Mouse (Mus musculus): ENCODE measurements around the gene Ttc36. TPM values are rescaled to one million over a fixed set of nuclear protein-coding genes. Genes with fewer than 3 reads are reported as not detected.

Gene Ttc36
- polyA plus RNA-seq, 1 experiment = 1.9 TPM

GRCm38 (mm10) chr9:44805536-44805935, 2.7 kb upstream of the Ttc36 start:
- Histone ChIP-seq H3K36me3 (ENCODE audit: control insufficient read depth, insufficient read depth, low read length) (peaks cover 42% of the 10 kb centered on the region), H3K27ac (ENCODE audit: insufficient read depth, low read length) (no peak overlapping the region), H3K27me3 (ENCODE audit: control insufficient read depth, insufficient read depth, low read length) (no peaks in the 10 kb centered on the region), H3K4me3 (ENCODE audit: extremely low read depth, insufficient read depth, insufficient read length) (no peak overlapping the region), H3K4me1 (ENCODE audit: control insufficient read depth, insufficient read depth, insufficient read length) (no peaks in the 10 kb centered on the region)
- TF ChIP-seq POLR2A (IDR thresholded peaks at IDR 0.05; ENCODE audit: low read depth, low read length) = no peak
- TF ChIP-seq CTCF (IDR thresholded peaks at IDR 0.05; ENCODE audit: extremely low read depth, insufficient read depth, insufficient read length, insufficient replicate concordance) = no peak
- no peak for DNase-seq (ENCODE audit: low read depth in 1 of 2, low spot score in 2 of 2)
- 92% methylated on average over 5 of the region's 5 CpGs for WGBS

- H3K36me3 ChIP-seq (ENCODE audit: control insufficient read depth, insufficient read depth, low read length) = peaks cover 37% of the 10 kb centered on the region
- no peaks in the 10 kb centered on the region for H3K4me1 ChIP-seq (ENCODE audit: control insufficient read depth, insufficient read depth, insufficient read length)
- 95% methylated on average over 10 of the region's 10 CpGs for WGBS
- H3K4me3 ChIP-seq (ENCODE audit: extremely low read depth, insufficient read depth, insufficient read length) = no peak overlapping the region
- no peak overlapping the region for H3K27ac ChIP-seq (ENCODE audit: insufficient read depth, low read length)
- no peak for TF ChIP-seq CTCF (IDR thresholded peaks at IDR 0.05; ENCODE audit: extremely low read depth, insufficient read depth, insufficient read length, insufficient replicate concordance)
- no peak for TF ChIP-seq POLR2A (IDR thresholded peaks at IDR 0.05; ENCODE audit: low read depth, low read length)
- H3K27me3 ChIP-seq (ENCODE audit: control insufficient read depth, insufficient read depth, low read length) = peaks cover under 1% of the 10 kb centered on the region; the same call in 1 of the 2 replicates
- DNase-seq (ENCODE audit: low read depth in 1 of 2, low spot score in 2 of 2) = no peak
Observed at GRCm38 (mm10) chr9:44804678-44805077, 1.8 kb upstream of the Ttc36 start.

GRCm38 (mm10) chr9:44801669-44802068, 1.2 kb downstream of the Ttc36 start:
- Histone ChIP-seq H3K27ac (ENCODE audit: insufficient read depth, low read length) (no peak overlapping the region), H3K4me3 (ENCODE audit: extremely low read depth, insufficient read depth, insufficient read length) (no peak overlapping the region), H3K27me3 (ENCODE audit: control insufficient read depth, insufficient read depth, low read length) (peaks cover 3% of the 10 kb centered on the region), H3K4me1 (ENCODE audit: control insufficient read depth, insufficient read depth, insufficient read length) (peaks cover 4% of the 10 kb centered on the region; the same call in 1 of the 2 replicates), H3K36me3 (ENCODE audit: control insufficient read depth, insufficient read depth, low read length) (peaks cover 12% of the 10 kb centered on the region)
- TF ChIP-seq POLR2A (IDR thresholded peaks at IDR 0.05; ENCODE audit: low read depth, low read length) (no peak), CTCF (IDR thresholded peaks at IDR 0.05; ENCODE audit: extremely low read depth, insufficient read depth, insufficient read length, insufficient replicate concordance) (no peak)
- no peak for DNase-seq (ENCODE audit: low read depth in 1 of 2, low spot score in 2 of 2)
- WGBS = 74% methylated on average over 6 of the region's 6 CpGs

GRCm38 (mm10) chr9:44799958-44800324, 2.9 kb downstream of the Ttc36 start:
- peaks cover 3% of the 10 kb centered on the region for H3K27me3 ChIP-seq (ENCODE audit: control insufficient read depth, insufficient read depth, low read length)
- H3K4me1 ChIP-seq (ENCODE audit: control insufficient read depth, insufficient read depth, insufficient read length) = peaks cover 4% of the 10 kb centered on the region; the same call in 1 of the 2 replicates
- 46% methylated on average over 9 of the region's 9 CpGs for WGBS
- peak overlapping the region; percentile 60; the same call in 1 of the 2 replicates for H3K4me3 ChIP-seq (ENCODE audit: extremely low read depth, insufficient read depth, insufficient read length)
- no peak for TF ChIP-seq POLR2A (IDR thresholded peaks at IDR 0.05; ENCODE audit: low read depth, low read length)
- no peak for TF ChIP-seq CTCF (IDR thresholded peaks at IDR 0.05; ENCODE audit: extremely low read depth, insufficient read depth, insufficient read length, insufficient replicate concordance)
- H3K27ac ChIP-seq (ENCODE audit: insufficient read depth, low read length) = no peak overlapping the region
- H3K36me3 ChIP-seq (ENCODE audit: control insufficient read depth, insufficient read depth, low read length) = peaks cover 3% of the 10 kb centered on the region; the same call in 1 of the 2 replicates
- no peak for DNase-seq (ENCODE audit: low read depth in 1 of 2, low spot score in 2 of 2)

- peaks cover 3% of the 10 kb centered on the region for H3K27me3 ChIP-seq (ENCODE audit: control insufficient read depth, insufficient read depth, low read length)
- H3K4me3 ChIP-seq (ENCODE audit: extremely low read depth, insufficient read depth, insufficient read length) = peak within 1 kb of the TSS; percentile 60
- DNase-seq (ENCODE audit: low read depth in 1 of 2, low spot score in 2 of 2) = peak; percentile 8 to 71
- TF ChIP-seq CTCF (IDR thresholded peaks at IDR 0.05; ENCODE audit: extremely low read depth, insufficient read depth, insufficient read length, insufficient replicate concordance) (no peak), POLR2A (IDR thresholded peaks at IDR 0.05; ENCODE audit: low read depth, low read length) (no peak)
- 1% methylated on average over 75 of the region's 75 CpGs for WGBS
- H3K4me1 ChIP-seq (ENCODE audit: control insufficient read depth, insufficient read depth, insufficient read length) = peaks cover 4% of the 10 kb centered on the region; the same call in 1 of the 2 replicates
- no peak within 1 kb of the TSS for H3K27ac ChIP-seq (ENCODE audit: insufficient read depth, low read length)
- H3K36me3 ChIP-seq (ENCODE audit: control insufficient read depth, insufficient read depth, low read length) = no peaks in the 10 kb centered on the region
Observed at GRCm38 (mm10) chr9:44799102-44799957, 3.5 kb downstream of the Ttc36 start, which contains the start of gene Tmem25. Gene Tmem25, minus strand, starts transcription at chr9:44799307.

GRCm38 (mm10) chr9:44798298-44798697, 4.6 kb downstream of the Ttc36 start:
- no peak for TF ChIP-seq CTCF (IDR thresholded peaks at IDR 0.05; ENCODE audit: extremely low read depth, insufficient read depth, insufficient read length, insufficient replicate concordance)
- no peak for TF ChIP-seq POLR2A (IDR thresholded peaks at IDR 0.05; ENCODE audit: low read depth, low read length)
- Histone ChIP-seq H3K4me3 (ENCODE audit: extremely low read depth, insufficient read depth, insufficient read length) (no peak overlapping the region), H3K27me3 (ENCODE audit: control insufficient read depth, insufficient read depth, low read length) (peaks cover 3% of the 10 kb centered on the region), H3K4me1 (ENCODE audit: control insufficient read depth, insufficient read depth, insufficient read length) (peaks cover 4% of the 10 kb centered on the region; the same call in 1 of the 2 replicates), H3K36me3 (ENCODE audit: control insufficient read depth, insufficient read depth, low read length) (no peaks in the 10 kb centered on the region), H3K27ac (ENCODE audit: insufficient read depth, low read length) (no peak overlapping the region)
- no peak for DNase-seq (ENCODE audit: low read depth in 1 of 2, low spot score in 2 of 2)
- 80% methylated on average over 7 of the region's 7 CpGs for WGBS

- H3K27me3 ChIP-seq (ENCODE audit: control insufficient read depth, insufficient read depth, low read length) = no peaks in the 10 kb centered on the region
- no peak overlapping the region for H3K27ac ChIP-seq (ENCODE audit: insufficient read depth, low read length)
- TF ChIP-seq POLR2A (IDR thresholded peaks at IDR 0.05; ENCODE audit: low read depth, low read length) (no peak), CTCF (IDR thresholded peaks at IDR 0.05; ENCODE audit: extremely low read depth, insufficient read depth, insufficient read length, insufficient replicate concordance) (no peak)
- 91% methylated on average over 9 of the region's 9 CpGs for WGBS
- no peaks in the 10 kb centered on the region for H3K4me1 ChIP-seq (ENCODE audit: control insufficient read depth, insufficient read depth, insufficient read length)
- DNase-seq (ENCODE audit: low read depth in 1 of 2, low spot score in 2 of 2) = no peak
- H3K36me3 ChIP-seq (ENCODE audit: control insufficient read depth, insufficient read depth, low read length) = peaks cover 16% of the 10 kb centered on the region
- H3K4me3 ChIP-seq (ENCODE audit: extremely low read depth, insufficient read depth, insufficient read length) = no peak overlapping the region
Observed at GRCm38 (mm10) chr9:44792842-44793241, 10.0 kb downstream of the Ttc36 start.
